Mouse (Mus musculus) liver, embryonic 16.5 days (tissue): ENCODE data around the gene Mapk14. TPM values are rescaled to one million over a fixed set of nuclear protein-coding genes. Genes with fewer than 3 reads are reported as not detected.

ENCODE experiments used
- ATAC-seq: fragments of 200-750 bp; cut with Nextera tagmentation; 2 replicates; pipeline ENCODE4 v1.8.0; 2017; ENCODE audit warnings: low read depth, mild to moderate bottlenecking, moderate number of reproducible peaks, moderate library complexity
- H3K27ac ChIP-seq: fragments of 300-500 bp; sonication (generic); 2 replicates; pipeline ENCODE4 v1.5.1; 2014; ENCODE audit warnings: mild to moderate bottlenecking, low read length
- H3K27me3 ChIP-seq: fragments of 300-500 bp; sonication (generic); 2 replicates; pipeline ENCODE4 v1.6.1; 2014; ENCODE audit warnings: low read depth, low read length, mixed read lengths; ENCODE audit not compliant: control insufficient read depth, insufficient read depth
- H3K36me3 ChIP-seq: fragments of 300-500 bp; sonication (generic); 2 replicates; pipeline ENCODE4 v1.6.1; 2014; ENCODE audit warnings: mild to moderate bottlenecking; ENCODE audit not compliant: control insufficient read depth, insufficient read depth
- H3K4me1 ChIP-seq: fragments of 300-500 bp; sonication (generic); 2 replicates; pipeline ENCODE4 v1.6.1; 2014; ENCODE audit warnings: low read depth, low read length, mixed read lengths; ENCODE audit not compliant: control insufficient read depth
- H3K4me2 ChIP-seq: fragments of 300-500 bp; sonication (generic); 2 replicates; pipeline ENCODE4 v1.6.1; 2014; ENCODE audit warnings: low read depth, low read length, mixed read lengths
- H3K4me3 ChIP-seq: fragments of 300-500 bp; sonication (generic); 2 replicates; pipeline ENCODE4 v1.5.1; 2014; ENCODE audit warnings: low read depth, mild to moderate bottlenecking, low read length
- H3K9ac ChIP-seq: fragments of 300-500 bp; sonication (generic); 2 replicates; pipeline ENCODE4 v1.6.1; 2014; ENCODE audit warnings: low read depth, low read length
- H3K9me3 ChIP-seq: fragments of 300-500 bp; sonication (generic); replicated peaks from 2 replicates; pipeline ENCODE4 v1.6.1; 2016; ENCODE audit warnings: low read length; ENCODE audit not compliant: control insufficient read depth
- WGBS: fragments of 180-500 bp; shearing (Covaris S2); extraction: QIAGEN DNeasy Blood & Tissue Kit; methylation state at CpG from one replicate; pipeline ENCODE4 v1.1.7; 2014; ENCODE audit not compliant: insufficient replicate concordance; 5-methylcytosine and 5-hydroxymethylcytosine counted together
- polyA plus RNA-seq: library from polyadenylated mRNA; unstranded; fragments of >200 nt; fragmentation: Nextera tagmentation; extraction: Ambion mirVana; gene quantifications from 2 replicates; pipeline ENCODE4 v1.2.1, GENCODE M21; 2015

Gene Mapk14
- polyA plus RNA-seq, 1 experiment from 2014 or later: 25.9 TPM

- H3K36me3 ChIP-seq: no peaks in the 10 kb centered on the region
- no peak overlapping the region for H3K9ac ChIP-seq
- H3K27ac ChIP-seq: peak overlapping the region; percentile 88
- peak; percentile 86 for ATAC-seq
- no peaks in the 10 kb centered on the region for H3K9me3 ChIP-seq
- 58% methylated on average over 13 of the region's 13 CpGs for WGBS
- H3K27me3 ChIP-seq: no peaks in the 10 kb centered on the region
- H3K4me1 ChIP-seq: peaks cover 7% of the 10 kb centered on the region
- no peak overlapping the region for H3K4me3 ChIP-seq
- no peak overlapping the region for H3K4me2 ChIP-seq
Observed at GRCm38 (mm10) chr17:28682311-28683084, 8.6 kb upstream of the Mapk14 start.

- 33% methylated on average over 1 of the region's 1 CpGs for WGBS
- H3K4me1 ChIP-seq: peaks cover 7% of the 10 kb centered on the region
- H3K27ac ChIP-seq: peak overlapping the region; percentile 88
- no peaks in the 10 kb centered on the region for H3K9me3 ChIP-seq
- no peaks in the 10 kb centered on the region for H3K36me3 ChIP-seq
- ATAC-seq: peak; percentile 23; the same call in 1 of the 2 replicates
- H3K4me3 ChIP-seq: no peak overlapping the region
- no peak overlapping the region for H3K4me2 ChIP-seq
- H3K27me3 ChIP-seq: no peaks in the 10 kb centered on the region
- H3K9ac ChIP-seq: no peak overlapping the region
Observed at GRCm38 (mm10) chr17:28683601-28684000, 7.5 kb upstream of the Mapk14 start.

- no peaks in the 10 kb centered on the region for H3K27me3 ChIP-seq
- peaks cover 13% of the 10 kb centered on the region for H3K4me1 ChIP-seq
- no peak overlapping the region for H3K27ac ChIP-seq
- H3K4me3 ChIP-seq: no peak overlapping the region
- ATAC-seq: no peak
- 76% methylated on average over 19 of the region's 19 CpGs for WGBS
- H3K9ac ChIP-seq: no peak overlapping the region
- no peaks in the 10 kb centered on the region for H3K9me3 ChIP-seq
- no peak overlapping the region for H3K4me2 ChIP-seq
- H3K36me3 ChIP-seq: no peaks in the 10 kb centered on the region
Observed at GRCm38 (mm10) chr17:28684631-28685030, 6.5 kb upstream of the Mapk14 start.

- no peak for ATAC-seq
- no peak overlapping the region for H3K4me2 ChIP-seq
- 7% methylated on average over 4 of the region's 4 CpGs for WGBS
Observed at GRCm38 (mm10) chr17:28687354-28687753, 3.8 kb upstream of the Mapk14 start.

GRCm38 (mm10) chr17:28689586-28690283 is 1.4 kb upstream of the Mapk14 start, which contains the start of gene Slc26a8:
Slc26a8 (minus strand) TSS chr17:28690233.
- Histone ChIP-seq H3K4me2 (peak within 1 kb of the TSS; percentile 77), H3K4me1 (peaks cover 34% of the 10 kb centered on the region), H3K36me3 (no peaks in the 10 kb centered on the region), H3K9ac (peak within 1 kb of the TSS; percentile 70), H3K27ac (peak within 1 kb of the TSS; percentile 95), H3K4me3 (peak within 1 kb of the TSS; percentile 93), H3K27me3 (no peaks in the 10 kb centered on the region), H3K9me3 (no peaks in the 10 kb centered on the region)
- ATAC-seq: no peak
- 6% methylated on average over 40 of the region's 40 CpGs for WGBS

More at GRCm38 (mm10) chr17:28687354-28687753, 3.8 kb upstream of the Mapk14 start:
- Histone ChIP-seq H3K36me3 (no peaks in the 10 kb centered on the region), H3K4me3 (no peak overlapping the region), H3K9ac (no peak overlapping the region), H3K27me3 (no peaks in the 10 kb centered on the region), H3K9me3 (no peaks in the 10 kb centered on the region), H3K27ac (no peak overlapping the region), H3K4me1 (peaks cover 22% of the 10 kb centered on the region)

GRCm38 (mm10) chr17:28691687-28692340 is 685 bp downstream of the Mapk14 start:
- Histone ChIP-seq H3K27ac (peak overlapping the region; percentile 95), H3K27me3 (no peaks in the 10 kb centered on the region), H3K36me3 (no peaks in the 10 kb centered on the region), H3K4me2 (peak overlapping the region; percentile 71), H3K4me3 (peak overlapping the region; percentile 93), H3K9me3 (no peaks in the 10 kb centered on the region), H3K4me1 (peaks cover 49% of the 10 kb centered on the region), H3K9ac (peak overlapping the region; percentile 93)
- ATAC-seq: peak; percentile 25
- WGBS: 1% methylated on average over 52 of the region's 53 CpGs

GRCm38 (mm10) chr17:28692341-28692710 is 1.2 kb downstream of the Mapk14 start:
- Histone ChIP-seq H3K9me3 (no peaks in the 10 kb centered on the region), H3K36me3 (no peaks in the 10 kb centered on the region), H3K4me2 (peak overlapping the region; percentile 71), H3K9ac (peak overlapping the region; percentile 93), H3K27me3 (no peaks in the 10 kb centered on the region), H3K4me3 (peak overlapping the region; percentile 93), H3K4me1 (peaks cover 52% of the 10 kb centered on the region), H3K27ac (peak overlapping the region; percentile 95)
- ATAC-seq: no peak
- WGBS: under 1% methylated on average over 18 of the region's 18 CpGs

GRCm38 (mm10) chr17:28693086-28693485 is 2.0 kb downstream of the Mapk14 start:
- H3K4me1 ChIP-seq: peaks cover 59% of the 10 kb centered on the region
- H3K27ac ChIP-seq: peak overlapping the region; percentile 95
- 7% methylated on average over 3 of the region's 3 CpGs for WGBS

More at GRCm38 (mm10) chr17:28693086-28693485, 2.0 kb downstream of the Mapk14 start:
- H3K36me3 ChIP-seq: no peaks in the 10 kb centered on the region
- ATAC-seq: no peak
- no peaks in the 10 kb centered on the region for H3K27me3 ChIP-seq
- peak overlapping the region; percentile 71 for H3K4me2 ChIP-seq
- H3K9me3 ChIP-seq: no peaks in the 10 kb centered on the region
- peak overlapping the region; percentile 93 for H3K9ac ChIP-seq
- peak overlapping the region; percentile 93 for H3K4me3 ChIP-seq
